Mouse (Mus musculus): ENCODE measurements at regions not wholly inside any gene's neighbourhood (a gene's known extent, or its start where the extent isn't known, plus 50 kb on each side); places are given as distances from the start of the nearest gene placed in this dataset.

DNA sequence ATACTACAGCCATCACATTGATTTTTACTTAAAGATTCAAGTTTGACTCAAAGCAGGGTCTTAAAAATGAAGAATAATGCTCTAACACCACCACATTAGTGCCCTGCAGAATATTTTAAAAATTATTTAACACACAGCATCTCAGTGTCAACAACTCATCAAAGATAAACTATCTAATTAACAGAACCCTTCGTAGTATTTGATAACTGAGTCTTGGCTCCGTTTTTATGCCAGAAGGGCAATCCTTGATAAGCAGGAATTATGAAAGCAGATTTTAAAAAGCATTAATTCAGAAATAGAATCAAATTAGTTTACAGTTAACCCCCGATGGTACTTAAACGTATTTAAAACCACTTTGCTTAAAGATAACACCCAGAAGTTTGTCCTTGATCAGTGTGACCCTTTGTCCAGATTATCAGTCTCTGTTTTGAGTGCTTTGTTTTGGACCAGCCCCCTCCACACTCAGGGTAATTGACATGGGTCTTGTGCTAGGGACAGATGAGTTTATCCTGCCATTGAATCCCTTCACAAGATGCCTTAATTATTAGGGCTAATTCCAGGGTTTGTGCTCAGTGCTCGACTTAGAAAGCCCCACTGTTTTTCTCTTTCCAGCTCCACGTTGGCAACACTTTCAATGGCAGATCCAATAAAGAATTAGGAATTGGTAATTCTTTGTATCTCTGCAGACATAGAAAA lies 69.4 kb upstream of the Dph6 start:
- no peak for TF ChIP-seq CTCF (IDR thresholded peaks at IDR 0.05; ENCODE audit: borderline replicate concordance, insufficient read depth, low read depth, low read length)
- no peak for TF ChIP-seq POLR2A (IDR thresholded peaks at IDR 0.05; ENCODE audit: borderline replicate concordance, insufficient read depth, low read length)
